Mouse (Mus musculus) urinary bladder, adult 18-20 months (tissue): ENCODE results near the gene Apoc4.

Source experiments
- DNase-seq, 2 experiments: peaks; one replicate each; pipeline ENCODE4 v3.0.0; 2022; ENCODE audit warnings: low spot score in 2 of 2, mixed read lengths in 2 of 2

Apoc4 gene

DNA sequence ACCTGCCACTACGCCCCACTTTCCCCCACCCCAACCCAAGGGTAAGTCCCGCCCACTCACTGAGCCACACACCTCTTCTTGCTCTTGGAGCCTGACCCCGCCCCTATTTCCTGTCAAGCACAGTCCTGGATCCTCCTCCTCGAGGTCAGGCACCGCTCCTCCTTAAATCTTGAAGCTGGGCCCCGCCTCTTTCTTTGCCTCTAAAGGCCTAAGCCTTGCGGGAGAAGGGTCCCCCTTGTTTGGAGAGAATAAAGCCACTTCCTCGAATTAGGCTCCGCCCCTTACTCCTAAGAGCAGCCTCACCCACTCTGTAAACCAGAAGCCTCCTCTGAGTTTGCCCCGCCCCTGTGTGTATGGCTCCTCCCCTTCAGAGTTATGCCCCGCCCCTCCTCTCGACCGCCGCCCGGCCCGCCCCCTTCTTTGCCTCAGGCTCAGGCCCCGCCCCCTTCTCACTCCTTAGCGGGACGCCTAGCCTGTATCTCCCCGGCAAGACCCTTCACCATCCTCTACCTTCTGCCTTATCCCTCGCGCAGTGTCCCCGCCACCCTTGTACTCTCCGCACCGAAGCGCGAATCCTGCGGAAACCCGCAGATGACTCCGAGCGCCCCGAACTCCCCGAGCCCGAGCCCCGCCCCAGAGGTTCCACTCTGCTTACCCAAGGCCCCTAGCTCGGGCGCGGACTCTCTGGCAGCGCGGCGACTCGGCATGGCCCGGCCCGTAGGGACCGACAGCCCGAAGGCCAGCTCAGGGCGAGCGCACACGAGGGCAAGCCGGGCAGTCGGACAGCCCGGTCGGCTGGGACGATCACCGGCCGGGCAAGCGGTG lies 52.5 kb downstream of the Apoc4 start:
- DNase-seq: peak; percentile 94 to 97

DNA sequence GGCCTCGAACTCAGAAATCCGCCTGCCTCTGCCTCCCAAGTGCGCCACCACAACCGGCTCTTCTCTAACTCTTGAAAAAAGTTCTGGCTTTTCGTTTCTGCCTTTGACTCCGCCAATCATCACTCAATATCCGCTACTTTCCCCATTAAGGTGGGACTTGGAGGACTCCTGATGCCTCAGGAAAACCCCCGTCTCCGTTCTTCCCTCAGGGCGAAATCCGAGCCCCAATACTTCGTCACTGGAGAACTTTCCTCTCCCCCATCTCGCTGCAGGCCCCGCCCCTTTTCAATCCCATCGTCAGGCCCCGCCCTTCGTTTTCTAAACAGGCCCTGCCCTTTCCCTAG lies 53.1 kb downstream of the Apoc4 start:
- no peak for DNase-seq
